Mouse (Mus musculus): ENCODE data around the gene Pycr2.

- TF ChIP-seq CTCF (IDR thresholded peaks at IDR 0.05) (no peak), POLR2A (IDR thresholded peaks at IDR 0.05; ENCODE audit: insufficient read depth, low read depth, low read length) (no peak), EP300 (IDR thresholded peaks at IDR 0.05; ENCODE audit: insufficient read depth, low read depth, low read length) (no peak)
Observed at GRCm38 (mm10) chr1:180926286-180926685, 22.2 kb downstream of the Pycr2 start.
